Mouse (Mus musculus) lung, embryonic 16.5 days (tissue): ENCODE data around the gene Gm21913. TPM values are rescaled to one million over a fixed set of nuclear protein-coding genes. Genes with fewer than 3 reads are reported as not detected.
"Not testable (repeated sequence)": the region's sequence is repeated elsewhere in the genome, so short reads cannot be mapped to it uniquely, and the experiment has no call there.

ENCODE experiments used
- ATAC-seq: fragments of 200-750 bp; cut with Nextera tagmentation; 2 replicates; pipeline ENCODE4 v1.8.0; 2017; ENCODE audit warnings: low read depth, mild to moderate bottlenecking, moderate library complexity
- H3K27ac ChIP-seq: fragments of 300-500 bp; sonication (generic); 2 replicates; pipeline ENCODE4 v1.5.1; 2014; ENCODE audit warnings: mild to moderate bottlenecking, control low read depth, low read length
- H3K27me3 ChIP-seq: fragments of 300-500 bp; sonication (generic); 2 replicates; pipeline ENCODE4 v1.6.1; 2014; ENCODE audit warnings: low read depth, low read length, mixed read lengths; ENCODE audit not compliant: control insufficient read depth, insufficient read depth
- H3K36me3 ChIP-seq: fragments of 300-500 bp; sonication (generic); 2 replicates; pipeline ENCODE4 v1.6.1; 2014; ENCODE audit warnings: low read length; ENCODE audit not compliant: control insufficient read depth, insufficient read depth
- H3K4me1 ChIP-seq: fragments of 300-500 bp; sonication (generic); replicated peaks from 2 replicates; pipeline ENCODE4 v1.6.1; 2014; ENCODE audit warnings: low read length, mixed read lengths; ENCODE audit not compliant: control insufficient read depth, insufficient read depth
- H3K4me2 ChIP-seq: fragments of 300-500 bp; sonication (generic); 2 replicates; pipeline ENCODE4 v1.6.1; 2014; ENCODE audit warnings: low read depth, low read length, control low read depth
- H3K4me3 ChIP-seq: fragments of 300-500 bp; sonication (generic); 2 replicates; pipeline ENCODE4 v1.5.1; 2014; ENCODE audit warnings: mild to moderate bottlenecking, low read length, control low read depth
- H3K9ac ChIP-seq: fragments of 300-500 bp; sonication (generic); 2 replicates; pipeline ENCODE4 v1.6.1; 2014; ENCODE audit warnings: low read length, control low read depth
- H3K9me3 ChIP-seq: fragments of 300-500 bp; sonication (generic); 2 replicates; pipeline ENCODE4 v1.6.1; 2016; ENCODE audit warnings: low read length; ENCODE audit not compliant: control insufficient read depth
- WGBS: fragments of 180-500 bp; shearing (Covaris S2); extraction: QIAGEN DNeasy Blood & Tissue Kit; methylation state at CpG from one replicate; pipeline ENCODE4 v1.1.7; 2014; 5-methylcytosine and 5-hydroxymethylcytosine counted together
- polyA plus RNA-seq: library from polyadenylated mRNA; unstranded; fragments of >200 nt; fragmentation: Nextera tagmentation; extraction: Ambion mirVana; gene quantifications from 2 replicates; pipeline ENCODE4 v1.2.1, GENCODE M21; 2015

Gene Gm21913
- not detected in 2 replicates for polyA plus RNA-seq

DNA sequence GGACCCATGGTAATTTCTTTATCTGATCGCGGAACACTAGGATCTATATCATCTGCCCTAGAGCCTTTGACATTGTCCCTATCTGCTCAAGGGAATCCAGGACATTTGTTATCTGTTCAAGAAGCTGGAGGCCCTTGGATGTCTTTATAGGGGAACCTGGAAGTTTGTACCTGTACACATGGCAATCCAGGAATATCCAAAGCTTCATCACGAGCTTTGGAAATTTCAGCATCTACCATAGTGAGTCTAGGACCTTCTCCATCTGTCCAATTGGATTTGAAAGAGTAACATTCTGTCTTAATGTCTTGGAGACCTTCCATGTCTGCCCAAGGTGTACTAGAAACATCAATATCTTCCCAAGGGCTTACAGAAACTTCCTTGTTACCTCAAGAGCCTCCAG is at the start of gene Gm21913:
Gene Gm21913 (plus strand): TSS at position 301 of the 400 bp plus-strand sequence.
- H3K4me3 ChIP-seq, ATAC-seq, H3K36me3 ChIP-seq, H3K9me3 ChIP-seq, H3K4me2 ChIP-seq, H3K27me3 ChIP-seq, H3K9ac ChIP-seq, H3K4me1 ChIP-seq, H3K27ac ChIP-seq: not testable (repeated sequence)
- no CpG with 5 or more reads among the region's 3 CpGs for WGBS

Other genes with a start within 250 kb of the Gm21913 start
- not detected in 2 replicates for gene Gm29110, start 153.4 kb upstream of the Gm21913 start, polyA plus RNA-seq